Mouse (Mus musculus): ENCODE measurements around the gene Dyrk1b. TPM values are rescaled to one million over a fixed set of nuclear protein-coding genes. Genes with fewer than 3 reads are reported as not detected.
A peak's percentile ranks its signal among the peaks of the same experiment; 100 is the strongest.

The Dyrk1b gene
- total and polyA plus RNA-seq, 3 experiments: 0.26 to 0.51 (median 0.47) TPM

- Histone ChIP-seq H3K4me1 (ENCODE audit: control insufficient read depth in 1 of 2, insufficient read depth in 2 of 2) (peaks cover 5 to 27% of the 10 kb centered on the region in 2 experiments), H3K9me3 (replicated peaks; ENCODE audit: low read length) (peaks cover 7% of the 10 kb centered on the region), H3K4me2 (ENCODE audit: insufficient read depth, low read depth, poor library complexity, severe bottlenecking) (peak within 1 kb of the TSS; percentile 99), H3K4me3 (replicated peaks in 1 of 3; ENCODE audit: low read depth in 2 of 3, low read length in 2 of 3, poor library complexity in 1 of 3) (peak within 1 kb of the TSS; percentile 76 to 82 (median 78)), H3K36me3 (replicated peaks in 1 of 2; ENCODE audit: control insufficient read depth in 1 of 2, insufficient read depth in 1 of 2, low read length in 1 of 2) (peaks cover 5 to 22% of the 10 kb centered on the region in 2 experiments), H3K27ac (ENCODE audit: insufficient read depth, low read depth) (peak within 1 kb of the TSS; percentile 24), H3K9ac (ENCODE audit: insufficient read depth, low read depth) (peak within 1 kb of the TSS; percentile 71), H3K27me3 (replicated peaks) (no peaks in the 10 kb centered on the region), H3K79me2 (replicated peaks; ENCODE audit: control insufficient read depth, extremely low read depth, insufficient read depth, poor library complexity, severe bottlenecking) (peaks cover 51% of the 10 kb centered on the region)
- dilution Hi-C loops (cut with MboI; ENCODE audit: extremely low pct_ligation_motif_present, extremely low pct_unique_long_range_greater_than_20kb, low sequenced_read_pairs) (no loop called here), in situ Hi-C loops (cut with MboI; ENCODE audit: low pct_ligation_motif_present, low pct_unique_long_range_greater_than_20kb, low sequenced_read_pairs) (loop anchor here (10.0 kb wide), 1 partner anchor 115 kb away; the partner anchor contains the start of gene Psmc4)
- TF ChIP-seq MXI1 (IDR thresholded peaks at IDR 0.05; ENCODE audit: low read depth, low read length): peak; percentile 98
- peak; percentile 96 for TF ChIP-seq MYC (IDR thresholded peaks at IDR 0.05; ENCODE audit: low read depth, low read length)
- TF ChIP-seq IRF4 (IDR thresholded peaks at IDR 0.05; ENCODE audit: low read depth, low read length): no peak
- peak; percentile 45; the same call in 1 of the 2 replicates for TF ChIP-seq POLR2AphosphoS2 (IDR thresholded peaks at IDR 0.05; ENCODE audit: low read depth, low read length)
- no peak for TF ChIP-seq PAX5 (IDR thresholded peaks at IDR 0.05; ENCODE audit: low read length)
- peak; percentile 89 for TF ChIP-seq POLR2A (IDR thresholded peaks at IDR 0.05; ENCODE audit: low read depth, low read length)
- TF ChIP-seq UBTF (IDR thresholded peaks at IDR 0.05; ENCODE audit: low read depth, low read length): peak; percentile 53; the same call in 1 of the 2 replicates
- TF ChIP-seq HCFC1 (IDR thresholded peaks at IDR 0.05; ENCODE audit: low read depth, low read length): peak; percentile 73
- TF ChIP-seq MEF2A (IDR thresholded peaks at IDR 0.05; ENCODE audit: borderline replicate concordance, low read depth, low read length): peak; percentile 6; the same call in 1 of the 2 replicates
- peak; percentile 97 for TF ChIP-seq ELF1 (IDR thresholded peaks at IDR 0.05; ENCODE audit: low read depth, low read length)
- peak; percentile 83 for TF ChIP-seq TBP (conservative IDR thresholded peaks at IDR 0.05; ENCODE audit: low read depth, low read length)
- peak; percentile 79; the same call in 1 of the 2 replicates for TF ChIP-seq ZMIZ1 (IDR thresholded peaks at IDR 0.05; ENCODE audit: low read depth, low read length)
- TF ChIP-seq BHLHE40 (IDR thresholded peaks at IDR 0.05; ENCODE audit: low read depth, low read length): peak; percentile 89
- peak; percentile 63 for TF ChIP-seq USF1 (IDR thresholded peaks at IDR 0.05; ENCODE audit: low read depth, low read length)
- TF ChIP-seq JUN (IDR thresholded peaks at IDR 0.05; ENCODE audit: insufficient read depth, low read depth, low read length): no peak
- TF ChIP-seq MAX (IDR thresholded peaks at IDR 0.05; ENCODE audit: low read length): peak; percentile 93
- peak; percentile 72 for TF ChIP-seq TCF12 (IDR thresholded peaks at IDR 0.05; ENCODE audit: low read depth, low read length)
- no peak for TF ChIP-seq MAFK (IDR thresholded peaks at IDR 0.05; ENCODE audit: insufficient replicate concordance, low read length)
- TF ChIP-seq NRF1 (IDR thresholded peaks at IDR 0.05; ENCODE audit: low read depth, low read length): peak; percentile 88
- peak; percentile 89 for TF ChIP-seq NELFE (IDR thresholded peaks at IDR 0.05; ENCODE audit: low read depth, low read length)
- TF ChIP-seq USF2 (conservative IDR thresholded peaks at IDR 0.05; ENCODE audit: low read depth, low read length): peak; percentile 50
- TF ChIP-seq ZC3H11A (IDR thresholded peaks at IDR 0.05; ENCODE audit: low read depth, low read length): no peak
- TF ChIP-seq ZNF384 (IDR thresholded peaks at IDR 0.05; ENCODE audit: low read depth, low read length): no peak
- TF ChIP-seq SIN3A (IDR thresholded peaks at IDR 0.05; ENCODE audit: low read length): peak; percentile 97
- TF ChIP-seq CHD2 (IDR thresholded peaks at IDR 0.05; ENCODE audit: low read length): no peak
- no peak for TF ChIP-seq RCOR1 (conservative IDR thresholded peaks at IDR 0.05; ENCODE audit: low read depth, low read length)
- DNase-seq (ENCODE audit: extremely low read depth): peak; percentile 94
Measured at GRCm38 (mm10) chr7:28169489-28170422, 9.5 kb upstream of the Dyrk1b start, which contains the start of gene Fbl. Fbl (plus strand) TSS chr7:28169710.
